Mouse (Mus musculus): Measurements from ENCODE around the gene Adat1. TPM values are rescaled to one million over a fixed set of nuclear protein-coding genes. Genes with fewer than 3 reads are reported as not detected.

Gene Adat1
- polyA plus RNA-seq, 1 experiment from 2014 or later = 6.5 TPM

GRCm38 (mm10) chr8:111968541-111968940, 23.6 kb downstream of the Adat1 start:
- peaks cover 2% of the 10 kb centered on the region for H3K4me1 ChIP-seq (replicated peaks)
- H3K36me3 ChIP-seq = peaks cover 36% of the 10 kb centered on the region
- H3K27me3 ChIP-seq (replicated peaks) = no peaks in the 10 kb centered on the region
- ATAC-seq (ENCODE audit: insufficient number of reproducible peaks, low FRiP score) = no peak
- no peak overlapping the region for H3K4me3 ChIP-seq
- H3K9ac ChIP-seq = no peak overlapping the region
- WGBS = 82% methylated on average over 10 of the region's 10 CpGs
- peaks cover 5% of the 10 kb centered on the region; the same call in 1 of the 2 replicates for H3K9me3 ChIP-seq (replicated peaks)
- H3K27ac ChIP-seq (ENCODE audit: poor library complexity, severe bottlenecking) = no peak overlapping the region
- no peak overlapping the region for H3K4me2 ChIP-seq

DNA sequence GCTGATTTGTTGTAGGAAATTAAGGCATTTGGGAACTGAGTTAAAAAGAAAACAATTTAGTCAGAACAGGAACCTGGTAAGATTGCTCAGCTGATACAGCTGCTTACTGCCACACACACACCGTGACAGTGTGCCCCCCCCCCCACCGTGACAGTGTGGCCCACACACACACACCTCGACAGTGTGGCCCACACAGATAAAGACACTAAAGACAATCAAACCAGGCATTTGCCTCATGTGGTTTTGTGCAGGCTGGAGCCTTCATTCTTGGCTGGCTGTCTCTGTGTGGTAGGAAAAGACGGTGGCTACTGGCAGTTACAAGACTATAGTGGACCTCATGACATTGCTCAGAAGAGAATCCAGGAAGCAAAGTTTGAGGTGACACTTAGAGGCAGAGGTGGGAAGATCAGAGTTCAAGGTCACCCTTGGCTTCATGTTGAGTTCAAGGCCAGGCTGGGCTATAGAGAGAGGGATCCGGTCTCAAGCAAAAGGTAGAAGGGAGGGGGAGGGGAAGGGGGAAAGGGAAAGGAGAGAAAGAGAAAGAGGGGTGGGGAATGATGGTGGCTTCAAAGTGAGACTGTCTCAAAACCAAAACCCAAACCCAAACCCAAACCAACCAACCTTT, 24.7 kb downstream of the Adat1 start:
- no peaks in the 10 kb centered on the region for H3K9me3 ChIP-seq (replicated peaks)
- no peak overlapping the region for H3K4me2 ChIP-seq
- WGBS = 69% methylated on average over 5 of the region's 5 CpGs
- no peak overlapping the region for H3K27ac ChIP-seq (ENCODE audit: poor library complexity, severe bottlenecking)
- H3K4me1 ChIP-seq (replicated peaks) = peaks cover 14% of the 10 kb centered on the region
- H3K9ac ChIP-seq = no peak overlapping the region
- ATAC-seq (ENCODE audit: insufficient number of reproducible peaks, low FRiP score) = no peak
- no peak overlapping the region for H3K4me3 ChIP-seq
- no peaks in the 10 kb centered on the region for H3K27me3 ChIP-seq (replicated peaks)
- H3K36me3 ChIP-seq = peaks cover 28% of the 10 kb centered on the region

DNA sequence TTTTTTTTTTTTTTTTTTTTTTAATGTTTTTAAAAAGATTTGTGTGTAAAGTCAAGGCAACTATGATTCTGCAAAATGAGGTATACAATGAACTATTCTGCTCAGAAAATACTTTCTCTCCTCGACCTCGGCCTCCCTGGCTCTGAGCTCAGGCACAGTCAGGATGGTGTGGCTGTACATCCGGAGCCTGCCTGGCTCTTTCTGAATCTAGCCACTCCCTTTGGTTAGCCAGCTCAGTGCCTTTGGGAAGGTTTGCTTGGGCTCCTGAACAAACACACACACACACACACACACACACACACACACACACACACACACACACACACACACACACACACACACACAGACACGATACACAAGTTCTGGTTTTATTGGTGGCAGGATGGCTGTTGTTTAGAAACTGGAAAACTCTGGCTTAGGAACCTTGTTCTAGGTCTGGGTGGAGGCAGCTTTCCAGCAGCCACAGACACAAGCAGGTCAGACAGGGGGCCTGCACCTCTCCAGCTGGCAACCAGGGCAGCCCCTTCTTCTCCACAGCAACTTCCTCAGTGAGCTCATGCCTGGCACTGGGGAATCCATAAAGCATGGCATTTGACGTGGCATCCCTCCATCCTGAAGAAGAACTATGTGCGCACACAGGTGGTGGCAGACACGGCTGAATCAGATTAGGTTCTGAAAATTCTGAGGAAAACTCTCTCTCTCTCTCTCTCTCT, 27.1 kb downstream of the Adat1 start:
- no peak for ATAC-seq (ENCODE audit: insufficient number of reproducible peaks, low FRiP score)
- H3K27me3 ChIP-seq (replicated peaks) = no peaks in the 10 kb centered on the region
- H3K36me3 ChIP-seq = peaks cover 15% of the 10 kb centered on the region; the same call in 1 of the 2 replicates
- H3K4me2 ChIP-seq = no peak overlapping the region
- H3K9ac ChIP-seq = no peak overlapping the region
- H3K9me3 ChIP-seq (replicated peaks) = no peaks in the 10 kb centered on the region
- H3K4me3 ChIP-seq = no peak overlapping the region
- H3K4me1 ChIP-seq (replicated peaks) = peaks cover 24% of the 10 kb centered on the region
- no peak overlapping the region for H3K27ac ChIP-seq (ENCODE audit: poor library complexity, severe bottlenecking)
- 77% methylated on average over 7 of the region's 7 CpGs for WGBS

GRCm38 (mm10) chr8:111964351-111964750, 27.8 kb downstream of the Adat1 start:
- 56% methylated on average over 5 of the region's 5 CpGs for WGBS
- Histone ChIP-seq H3K9me3 (replicated peaks) (no peaks in the 10 kb centered on the region), H3K4me1 (replicated peaks) (peaks cover 24% of the 10 kb centered on the region), H3K27ac (ENCODE audit: poor library complexity, severe bottlenecking) (no peak overlapping the region), H3K4me2 (no peak overlapping the region), H3K27me3 (replicated peaks) (no peaks in the 10 kb centered on the region), H3K9ac (no peak overlapping the region), H3K36me3 (peaks cover 21% of the 10 kb centered on the region; the same call in 1 of the 2 replicates), H3K4me3 (no peak overlapping the region)
- no peak for ATAC-seq (ENCODE audit: insufficient number of reproducible peaks, low FRiP score)

DNA sequence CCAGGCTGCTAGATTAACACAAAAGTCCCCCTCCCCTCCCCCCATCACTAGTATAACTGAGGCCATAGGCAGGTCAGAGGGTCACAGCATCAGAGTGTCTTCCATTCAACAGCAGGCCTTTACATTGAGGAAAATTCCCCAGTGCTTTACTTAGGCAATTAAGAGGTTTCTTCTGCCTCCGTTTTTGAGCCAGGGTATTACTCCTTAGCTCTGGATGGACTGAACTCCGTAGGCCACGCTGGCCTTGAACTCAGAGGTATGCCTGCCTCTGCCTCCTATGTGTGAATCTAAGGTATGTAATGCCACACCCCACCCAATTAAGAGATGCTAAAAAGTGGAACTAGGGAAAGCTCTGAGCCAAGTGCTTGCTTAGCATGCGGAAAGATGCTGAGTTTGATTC, 28.6 kb downstream of the Adat1 start:
- no peak for ATAC-seq (ENCODE audit: insufficient number of reproducible peaks, low FRiP score)
- H3K36me3 ChIP-seq = peaks cover 25% of the 10 kb centered on the region; the same call in 1 of the 2 replicates
- 85% methylated on average over 4 of the region's 4 CpGs for WGBS

DNA sequence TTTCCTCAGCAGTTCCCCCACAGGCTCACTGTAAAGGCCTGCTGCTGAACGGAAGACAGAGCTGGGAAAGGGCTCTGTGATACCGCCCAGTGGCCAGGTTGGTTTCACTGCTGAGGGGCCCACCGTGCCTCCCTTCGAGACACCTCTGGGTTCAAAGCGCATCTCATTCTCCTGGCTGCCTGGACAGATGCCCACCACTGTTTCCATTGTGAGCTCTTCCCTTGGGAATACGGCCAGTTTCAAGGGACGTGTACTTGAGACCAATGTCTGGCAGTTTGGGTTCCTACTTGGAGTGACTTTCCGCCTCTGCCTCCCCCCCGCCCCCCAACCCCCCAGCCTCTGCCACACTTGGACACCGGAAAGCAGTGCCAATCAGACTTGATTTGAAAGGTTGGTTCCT, 29.0 kb downstream of the Adat1 start:
- no peak overlapping the region for H3K4me3 ChIP-seq
- ATAC-seq (ENCODE audit: insufficient number of reproducible peaks, low FRiP score) = no peak
- peak overlapping the region; percentile 14 for H3K4me2 ChIP-seq
- WGBS = 63% methylated on average over 10 of the region's 10 CpGs
- peak overlapping the region; percentile 28; the same call in 1 of the 2 replicates for H3K9ac ChIP-seq
- H3K9me3 ChIP-seq (replicated peaks) = no peaks in the 10 kb centered on the region
- peak overlapping the region; percentile 71 for H3K27ac ChIP-seq (ENCODE audit: poor library complexity, severe bottlenecking)
- H3K36me3 ChIP-seq = peaks cover 27% of the 10 kb centered on the region; the same call in 1 of the 2 replicates
- H3K4me1 ChIP-seq (replicated peaks) = peaks cover 24% of the 10 kb centered on the region
- H3K27me3 ChIP-seq (replicated peaks) = no peaks in the 10 kb centered on the region

More for the DNA sequence above, 28.6 kb downstream of the Adat1 start:
- no peak overlapping the region for H3K9ac ChIP-seq
- H3K4me1 ChIP-seq (replicated peaks) = peaks cover 24% of the 10 kb centered on the region
- no peaks in the 10 kb centered on the region for H3K27me3 ChIP-seq (replicated peaks)
- H3K9me3 ChIP-seq (replicated peaks) = no peaks in the 10 kb centered on the region
- no peak overlapping the region for H3K4me2 ChIP-seq
- H3K27ac ChIP-seq (ENCODE audit: poor library complexity, severe bottlenecking) = no peak overlapping the region
- H3K4me3 ChIP-seq = no peak overlapping the region

GRCm38 (mm10) chr8:111962589-111962988, 29.5 kb downstream of the Adat1 start:
- peaks cover 24% of the 10 kb centered on the region for H3K4me1 ChIP-seq (replicated peaks)
- WGBS = 30% methylated on average over 1 of the region's 1 CpGs
- H3K27me3 ChIP-seq (replicated peaks) = no peaks in the 10 kb centered on the region
- peaks cover 26% of the 10 kb centered on the region for H3K36me3 ChIP-seq
- H3K4me3 ChIP-seq = no peak overlapping the region
- H3K4me2 ChIP-seq = peak overlapping the region; percentile 14
- ATAC-seq (ENCODE audit: insufficient number of reproducible peaks, low FRiP score) = no peak
- no peaks in the 10 kb centered on the region for H3K9me3 ChIP-seq (replicated peaks)
- H3K27ac ChIP-seq (ENCODE audit: poor library complexity, severe bottlenecking) = peak overlapping the region; percentile 71
- H3K9ac ChIP-seq = no peak overlapping the region

GRCm38 (mm10) chr8:111961330-111961729, 30.8 kb downstream of the Adat1 start:
- WGBS = 70% methylated on average over 3 of the region's 3 CpGs
- Histone ChIP-seq H3K36me3 (peaks cover 30% of the 10 kb centered on the region), H3K27ac (ENCODE audit: poor library complexity, severe bottlenecking) (no peak overlapping the region)

DNA sequence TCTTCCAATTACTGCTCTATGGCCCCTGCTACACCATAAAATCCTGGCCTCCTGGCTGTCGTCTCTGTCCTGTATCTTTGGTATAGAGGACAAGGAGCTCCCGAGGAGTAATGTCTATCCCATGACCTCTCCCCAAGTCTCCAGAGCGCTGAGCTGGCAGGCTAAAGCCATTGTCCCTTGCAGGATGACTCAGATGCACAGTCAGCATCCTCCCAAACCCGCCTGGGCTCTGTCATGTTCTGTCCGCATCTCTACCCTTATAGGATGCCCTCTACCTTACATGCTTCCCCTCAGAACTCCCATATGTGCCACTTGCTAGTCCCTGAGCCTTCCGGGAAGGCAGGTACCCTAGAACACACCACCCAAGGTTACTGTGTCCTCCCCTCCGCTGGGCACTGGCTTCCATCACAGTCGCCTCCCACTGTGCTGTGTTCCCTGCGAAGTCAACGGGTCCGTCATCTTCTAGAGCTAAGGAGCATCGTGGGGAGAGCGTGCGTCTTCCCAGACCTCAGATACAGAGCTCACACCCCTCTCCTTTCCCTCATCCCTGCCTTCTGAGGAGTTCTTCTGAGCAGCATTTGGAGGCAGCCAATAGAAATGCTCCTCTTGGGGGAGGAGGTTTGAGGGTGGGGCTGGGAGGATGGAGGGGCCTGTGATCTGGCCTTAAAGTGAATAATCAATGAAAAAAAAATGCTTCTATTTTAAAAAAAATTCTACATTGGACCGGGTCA, 31.3 kb downstream of the Adat1 start:
- Histone ChIP-seq H3K4me2 (no peak overlapping the region), H3K36me3 (peaks cover 35% of the 10 kb centered on the region), H3K27me3 (replicated peaks) (no peaks in the 10 kb centered on the region), H3K27ac (ENCODE audit: poor library complexity, severe bottlenecking) (no peak overlapping the region), H3K4me3 (no peak overlapping the region), H3K9me3 (replicated peaks) (no peaks in the 10 kb centered on the region), H3K9ac (no peak overlapping the region), H3K4me1 (replicated peaks) (peaks cover 24% of the 10 kb centered on the region)
- no peak for ATAC-seq (ENCODE audit: insufficient number of reproducible peaks, low FRiP score)
- WGBS = 55% methylated on average over 15 of the region's 15 CpGs

More at GRCm38 (mm10) chr8:111961330-111961729, 30.8 kb downstream of the Adat1 start:
- H3K4me3 ChIP-seq = no peak overlapping the region
- H3K9me3 ChIP-seq (replicated peaks) = no peaks in the 10 kb centered on the region
- H3K9ac ChIP-seq = no peak overlapping the region
- peaks cover 24% of the 10 kb centered on the region for H3K4me1 ChIP-seq (replicated peaks)
- H3K4me2 ChIP-seq = no peak overlapping the region
- no peaks in the 10 kb centered on the region for H3K27me3 ChIP-seq (replicated peaks)
- ATAC-seq (ENCODE audit: insufficient number of reproducible peaks, low FRiP score) = no peak

GRCm38 (mm10) chr8:111957231-111957630, 34.9 kb downstream of the Adat1 start:
- Histone ChIP-seq H3K4me2 (no peak overlapping the region), H3K9ac (no peak overlapping the region), H3K27ac (ENCODE audit: poor library complexity, severe bottlenecking) (no peak overlapping the region), H3K4me3 (no peak overlapping the region), H3K27me3 (replicated peaks) (no peaks in the 10 kb centered on the region), H3K9me3 (replicated peaks) (no peaks in the 10 kb centered on the region), H3K36me3 (peaks cover 64% of the 10 kb centered on the region), H3K4me1 (replicated peaks) (peaks cover 9% of the 10 kb centered on the region)
- ATAC-seq (ENCODE audit: insufficient number of reproducible peaks, low FRiP score) = no peak
- 86% methylated on average over 2 of the region's 2 CpGs for WGBS

- peaks cover 74% of the 10 kb centered on the region for H3K36me3 ChIP-seq
- H3K9ac ChIP-seq = no peak overlapping the region
- no peak overlapping the region for H3K27ac ChIP-seq (ENCODE audit: poor library complexity, severe bottlenecking)
- ATAC-seq (ENCODE audit: insufficient number of reproducible peaks, low FRiP score) = no peak
- H3K27me3 ChIP-seq (replicated peaks) = no peaks in the 10 kb centered on the region
- peaks cover 6% of the 10 kb centered on the region; the same call in 1 of the 2 replicates for H3K4me1 ChIP-seq (replicated peaks)
- 89% methylated on average over 5 of the region's 5 CpGs for WGBS
- no peak overlapping the region for H3K4me3 ChIP-seq
- H3K4me2 ChIP-seq = no peak overlapping the region
- no peaks in the 10 kb centered on the region for H3K9me3 ChIP-seq (replicated peaks)
Observed at GRCm38 (mm10) chr8:111955879-111956278, 36.2 kb downstream of the Adat1 start.
